Mouse (Mus musculus) kidney, postnatal 36 days (tissue): Measurements from ENCODE around the gene Csnk2b.
A peak's percentile ranks its signal among the peaks of the same experiment; 100 is the strongest.
"Not testable (repeated sequence)": the region's sequence is repeated elsewhere in the genome, so short reads cannot be mapped to it uniquely, and the experiment has no call there.

Experiments
- DNase-seq, 2 experiments: peaks; one replicate each; pipeline ENCODE4 v3.0.0; 2021 to 2022; ENCODE audit warnings: mixed read lengths in 2 of 2

Csnk2b gene

DNA sequence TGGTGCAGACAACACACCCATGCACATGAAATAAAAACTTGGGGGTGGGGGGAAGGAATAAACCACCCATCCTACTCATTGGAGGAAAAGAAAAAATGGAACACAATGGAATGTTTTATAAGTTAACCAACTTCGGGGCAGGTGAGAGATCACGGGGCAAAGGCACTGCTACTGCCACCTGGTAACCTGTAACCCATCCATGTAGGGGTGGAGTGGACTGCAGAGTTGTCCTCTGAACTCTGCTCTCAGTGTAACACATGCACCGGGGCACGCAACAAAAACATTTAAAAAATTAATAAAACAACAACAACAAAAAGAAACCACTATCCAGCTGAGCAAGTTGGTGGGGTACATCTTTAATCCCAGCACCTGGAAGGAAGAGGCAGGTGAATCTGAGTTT is 30.3 kb upstream of the Csnk2b start:
- peak; percentile 44 to 50 for DNase-seq

DNA sequence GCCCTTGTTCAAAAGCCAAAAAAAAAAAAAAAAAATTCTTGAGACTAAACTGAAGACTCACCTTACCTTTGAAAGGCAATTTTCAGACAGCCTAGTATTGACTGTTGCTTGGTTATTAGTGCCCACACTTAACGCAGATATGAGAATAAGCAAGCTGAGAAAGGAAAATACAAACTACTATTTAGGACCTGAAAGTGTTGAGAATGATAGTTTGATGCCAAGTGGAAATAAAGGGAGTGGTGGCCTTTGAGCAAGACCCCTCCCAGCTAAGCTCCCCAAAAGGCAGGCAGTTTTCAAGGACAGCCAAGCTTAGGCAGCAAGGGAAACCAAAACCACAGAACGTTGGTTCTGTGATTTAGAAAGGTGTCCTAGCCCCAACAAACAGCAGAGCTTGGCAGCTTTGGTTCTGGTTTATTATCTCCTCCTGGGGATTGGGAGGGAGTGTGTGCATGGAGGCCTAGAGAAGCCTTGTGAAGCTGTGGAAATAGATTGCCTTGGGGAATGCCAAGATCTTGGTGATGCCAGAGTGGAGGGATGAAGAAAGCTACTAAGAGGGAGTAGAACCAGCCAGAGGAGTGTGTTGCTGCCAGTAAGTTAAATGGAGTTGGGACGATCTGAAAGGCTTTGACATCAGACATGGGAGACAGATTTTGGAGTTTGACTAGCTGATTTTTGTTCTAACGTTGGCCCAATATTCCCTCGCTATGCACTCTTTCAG is 26.2 kb upstream of the Csnk2b start:
- no peak for DNase-seq

GRCm38 (mm10) chr17:35147348-35147747 is 25.5 kb upstream of the Csnk2b start:
- no peak for DNase-seq

DNA sequence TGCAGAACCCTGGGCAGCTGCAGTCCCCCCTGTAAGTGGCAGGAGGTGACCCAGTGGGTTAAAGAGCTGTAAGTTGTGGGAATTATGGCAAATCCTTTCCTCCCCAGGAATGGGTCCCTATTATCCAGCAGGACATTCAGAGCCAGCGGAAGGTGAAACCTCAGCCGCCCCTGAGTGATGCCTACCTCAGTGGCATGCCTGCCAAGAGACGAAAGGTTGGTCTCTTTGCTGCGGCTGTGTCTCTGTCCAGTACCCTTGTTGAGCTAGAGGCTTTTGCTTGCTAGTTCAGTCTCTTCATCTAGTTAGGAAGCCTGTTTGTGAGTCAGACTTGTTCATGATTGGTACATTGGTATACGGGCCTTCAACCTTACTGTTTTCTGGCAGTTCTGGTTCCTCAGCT is 24.3 kb upstream of the Csnk2b start:
- DNase-seq = no peak

- no peak for DNase-seq
Observed at GRCm38 (mm10) chr17:35141971-35142370, 20.1 kb upstream of the Csnk2b start.

GRCm38 (mm10) chr17:35140490-35140996 is 18.7 kb upstream of the Csnk2b start:
- no peak for DNase-seq

DNA sequence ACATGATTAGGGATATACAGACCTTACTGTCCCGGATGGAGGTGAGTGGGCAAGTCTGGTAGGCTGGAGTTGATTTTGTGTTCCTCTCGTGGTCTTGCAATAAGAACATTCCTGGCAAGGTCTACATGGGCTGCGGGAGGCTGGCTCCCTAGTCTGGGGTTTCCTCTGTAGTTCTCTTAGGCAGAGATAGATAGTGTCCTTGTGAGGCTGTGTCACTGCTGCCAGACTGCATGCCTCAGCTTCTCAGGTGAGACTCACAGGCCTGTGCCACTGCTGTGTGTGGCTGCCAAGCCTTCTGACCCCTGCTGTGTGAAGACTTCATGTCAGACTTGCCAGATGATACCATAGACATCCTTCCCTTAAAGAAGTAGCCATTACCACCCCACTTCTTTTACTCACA is 17.4 kb upstream of the Csnk2b start:
- no peak for DNase-seq

DNA sequence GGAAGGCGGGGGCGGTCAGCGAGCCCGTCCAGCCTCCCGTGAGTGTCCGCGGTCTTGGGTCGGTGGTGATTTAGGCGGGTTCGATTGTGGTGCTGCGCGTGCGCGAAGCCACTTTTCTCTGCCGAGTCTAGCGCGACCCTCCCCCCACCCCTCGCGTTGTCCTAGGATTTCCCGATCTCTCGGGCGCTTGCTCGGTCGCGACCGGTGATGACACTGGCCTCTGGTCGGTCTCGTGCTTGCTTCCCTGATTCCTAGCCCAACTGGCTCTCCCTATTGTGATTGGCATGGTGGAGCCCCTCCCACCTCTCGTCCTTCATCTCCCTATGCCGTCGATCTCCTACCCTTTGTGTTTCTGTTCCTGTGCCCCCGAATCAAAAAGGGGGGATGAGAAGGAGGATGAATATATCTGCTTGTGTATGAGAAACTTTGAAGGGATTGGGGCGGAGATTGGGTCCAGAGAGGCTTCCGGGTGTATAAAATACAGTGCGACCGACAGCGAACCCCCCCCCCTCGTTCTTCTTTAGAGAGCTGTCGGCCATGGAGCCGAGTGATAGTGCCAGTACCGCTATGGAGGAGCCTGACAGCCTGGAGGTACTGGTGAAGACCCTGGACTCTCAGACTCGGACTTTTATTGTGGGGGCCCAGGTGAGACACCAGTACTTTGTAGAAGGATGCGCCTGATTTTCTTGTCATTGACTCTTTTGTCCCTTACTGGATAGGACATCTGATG is 13.9 kb upstream of the Csnk2b start:
- DNase-seq = peak in 1 of 2 experiments; percentile 57

DNA sequence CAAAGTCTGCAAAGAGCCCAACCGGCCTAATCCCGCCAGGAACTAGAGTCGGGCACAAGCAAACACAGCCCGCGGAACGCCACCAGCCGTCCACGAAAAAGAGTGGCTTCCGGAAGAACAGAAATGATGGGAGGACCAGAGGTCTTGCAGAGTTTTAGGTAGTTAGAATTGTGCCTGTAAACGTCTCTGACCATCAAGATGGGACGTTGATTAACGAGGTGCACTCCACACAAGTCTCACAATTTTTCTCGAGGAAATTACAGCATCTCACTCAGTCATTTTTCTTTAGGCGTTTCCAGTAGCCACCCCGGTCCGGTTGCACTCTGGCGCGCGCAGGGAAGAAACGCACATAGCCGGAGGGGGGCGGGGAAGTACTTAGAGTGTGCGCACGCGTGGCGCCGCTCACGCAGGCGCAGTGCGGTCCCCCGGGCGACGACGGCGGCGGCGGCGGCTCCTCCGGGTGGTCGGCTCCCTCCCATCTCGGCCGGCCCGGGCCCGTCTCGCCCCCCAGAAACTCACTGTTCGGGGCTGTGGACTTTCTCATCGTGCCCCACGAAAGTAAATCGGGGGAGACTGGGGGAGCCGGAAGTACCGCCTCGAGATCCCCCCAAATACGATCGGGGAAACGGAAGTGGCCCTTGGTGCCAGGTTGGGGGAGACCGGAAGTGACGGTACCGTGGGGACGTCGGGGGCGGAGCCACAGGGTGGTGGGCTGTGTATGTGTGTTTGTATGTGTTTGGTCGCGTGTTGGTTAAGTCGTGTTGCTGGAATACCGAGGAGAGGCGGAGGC is 13.1 kb upstream of the Csnk2b start, which contains the start of gene Bag6:
Gene Bag6, plus strand, starts transcription at position 378 of the 790 bp plus-strand sequence.
- DNase-seq = peak; percentile 94 to 97

GRCm38 (mm10) chr17:35133517-35133916 is 11.7 kb upstream of the Csnk2b start:
- DNase-seq = no peak

DNA sequence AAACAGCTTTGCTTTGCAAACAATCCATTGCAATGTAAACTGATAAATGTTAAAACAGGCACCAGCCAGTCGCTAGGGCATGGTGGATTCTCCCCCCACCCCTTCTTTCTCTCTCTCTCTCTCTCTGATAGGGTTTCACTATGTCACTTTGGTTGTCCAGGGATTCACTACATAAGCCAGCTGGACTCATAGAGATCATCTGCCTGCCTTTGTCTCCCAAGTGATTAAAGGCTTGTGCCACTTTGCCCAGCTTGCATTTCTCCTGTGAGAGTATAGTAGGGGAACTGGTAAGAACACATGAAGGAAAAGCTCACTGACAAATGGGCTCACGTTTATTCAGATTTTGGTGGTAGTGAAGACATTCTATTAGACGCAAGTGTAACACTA is 10.3 kb upstream of the Csnk2b start:
- no peak for DNase-seq

DNA sequence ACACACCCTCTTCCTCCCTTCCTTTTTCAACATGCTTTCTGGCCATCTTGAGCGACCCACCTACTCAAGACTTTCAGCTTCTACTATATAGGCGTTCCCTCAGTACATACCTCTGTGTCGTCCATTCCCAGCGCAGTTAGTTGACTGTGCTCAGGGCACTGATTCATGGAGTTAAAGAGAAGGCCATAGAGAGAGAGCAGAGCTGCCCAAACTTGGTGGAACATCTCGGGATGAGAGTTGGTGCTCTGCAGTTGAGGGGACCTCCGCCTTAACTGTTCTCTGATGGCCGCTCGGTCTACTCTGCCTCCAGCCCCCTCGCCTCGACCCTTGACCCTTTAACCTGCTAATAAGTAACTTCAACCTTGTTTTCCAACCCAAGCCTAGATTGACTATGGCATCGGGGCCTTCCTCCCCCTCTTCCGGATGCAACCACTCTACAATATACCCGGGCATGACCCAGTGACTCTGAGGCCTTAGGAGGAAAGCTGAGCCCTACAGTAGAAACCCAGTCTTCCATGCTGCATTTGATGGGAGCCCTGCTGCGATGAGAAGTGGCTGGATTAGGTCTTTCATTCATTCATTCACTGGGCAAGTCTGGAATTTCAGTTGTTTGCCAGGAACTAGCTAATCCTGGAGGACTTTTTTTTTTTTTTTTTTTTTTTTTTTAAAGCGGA is 9.8 kb upstream of the Csnk2b start, which contains the start of gene Apom:
Gene Apom, minus strand, starts transcription at position 551 of the 674 bp plus-strand sequence.
- DNase-seq = peak; percentile 41 to 52

- no peak for DNase-seq
Observed at GRCm38 (mm10) chr17:35131038-35131437, 9.2 kb upstream of the Csnk2b start.

DNA sequence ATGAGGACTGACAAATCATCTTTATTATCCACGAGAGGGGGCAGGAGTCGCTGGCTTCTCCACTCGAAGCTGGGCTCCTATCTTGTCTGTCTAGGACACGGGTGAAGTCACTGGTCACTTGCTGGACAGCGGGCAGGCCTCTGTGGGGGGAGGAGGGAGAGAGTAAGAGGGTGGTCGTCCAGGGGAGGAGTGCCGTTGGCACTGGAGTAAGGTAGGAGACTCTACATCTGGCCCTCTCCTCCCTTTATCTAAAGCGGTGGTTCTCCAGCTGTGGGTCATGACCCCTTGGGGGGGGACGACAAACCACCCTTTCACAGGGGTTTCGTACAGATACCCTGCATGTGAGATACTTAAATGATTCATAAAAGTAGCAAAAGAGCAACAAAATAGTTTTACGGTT is 7.1 kb upstream of the Csnk2b start:
- DNase-seq = no peak

DNA sequence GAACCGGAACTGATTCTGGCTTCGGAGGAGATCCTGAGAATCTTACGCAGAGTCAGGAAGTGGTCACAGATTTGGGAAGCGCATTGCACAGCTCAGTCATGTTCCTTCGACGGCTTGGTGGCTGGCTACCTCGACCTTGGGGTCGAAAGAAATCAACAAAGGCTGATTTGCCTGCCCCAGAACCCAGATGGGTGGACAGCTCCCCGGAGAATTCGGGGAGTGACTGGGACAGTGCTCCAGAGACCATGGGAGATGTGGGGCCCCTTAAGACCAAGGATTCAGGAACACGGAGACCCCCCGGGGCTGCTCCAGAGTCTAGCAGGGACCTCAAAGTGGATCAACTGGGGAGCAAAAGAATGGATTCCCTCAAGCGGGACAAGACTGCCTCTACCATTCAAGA is 5.2 kb upstream of the Csnk2b start:
- no peak for DNase-seq

- DNase-seq = peak; percentile 74 to 88
Observed at GRCm38 (mm10) chr17:35126206-35126611, 4.4 kb upstream of the Csnk2b start, which contains the start of gene D17H6S53E. Gene D17H6S53E (plus strand): TSS chr17:35126373.

GRCm38 (mm10) chr17:35125578-35125977 is 3.7 kb upstream of the Csnk2b start:
- DNase-seq = peak in 1 of 2 experiments; percentile 17

DNA sequence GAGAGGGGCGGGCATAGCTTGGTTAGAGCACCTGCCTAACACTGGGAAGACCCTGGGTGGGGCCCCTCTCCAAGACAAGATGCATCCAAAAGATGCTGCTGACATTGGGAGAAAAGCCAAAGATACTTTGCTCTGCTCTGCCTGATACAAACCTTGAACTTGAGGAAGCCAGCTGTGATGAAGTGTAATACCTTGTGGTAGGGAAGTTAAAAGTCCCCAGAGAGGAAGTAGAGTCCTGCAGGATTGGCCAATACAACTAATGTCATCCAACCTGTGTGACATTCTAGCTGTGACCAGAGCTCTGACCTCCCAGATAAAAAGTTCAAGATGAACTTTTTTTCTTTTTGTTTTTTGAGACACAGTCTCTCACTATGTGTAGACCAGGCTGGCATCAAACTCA is 3.2 kb upstream of the Csnk2b start:
- no peak for DNase-seq

GRCm38 (mm10) chr17:35124261-35124896 is 2.5 kb upstream of the Csnk2b start:
- peak; percentile 48 to 56 for DNase-seq

- DNase-seq = not testable (repeated sequence)
Observed at GRCm38 (mm10) chr17:35123287-35123686, 1.4 kb upstream of the Csnk2b start.

GRCm38 (mm10) chr17:35121143-35121799 is 582 bp downstream of the Csnk2b start, which contains the start of gene Gpank1:
Gene Gpank1 (plus strand): TSS chr17:35121455.
- peak; percentile 98 to 99 for DNase-seq
